Mouse (Mus musculus) G1E (cell line): Measurements from ENCODE around the gene Mtg2. TPM values are rescaled to one million over a fixed set of nuclear protein-coding genes. Genes with fewer than 3 reads are reported as not detected.

Experiments used
- ATAC-seq: 2 replicates; pipeline ENCODE4 v1.8.0; 2016; ENCODE audit warnings: mild to moderate bottlenecking; ENCODE audit not compliant: insufficient number of reproducible peaks, poor library complexity, low FRiP score, severe bottlenecking; ENCODE audit errors: extremely low read depth
- DNase-seq: peaks from one replicate; pipeline ENCODE4 v3.0.0; 2012; ENCODE audit warnings: low spot score
- H3K27me3 ChIP-seq: 2 replicates; pipeline ENCODE4 v1.6.1; 2012; ENCODE audit warnings: mild to moderate bottlenecking, low read length, inconsistent platforms; ENCODE audit not compliant: insufficient read depth
- H3K36me3 ChIP-seq: replicated peaks from 2 replicates; pipeline ENCODE3; 2012; ENCODE audit warnings: mild to moderate bottlenecking, inconsistent platforms
- H3K4me1 ChIP-seq: 2 replicates; pipeline ENCODE4 v1.6.1; 2012; ENCODE audit warnings: low read depth, low read length, inconsistent platforms, mixed read lengths; ENCODE audit not compliant: insufficient read depth
- H3K4me3 ChIP-seq: 2 replicates; pipeline ENCODE4 v1.5.1; 2012; ENCODE audit warnings: low read depth, mild to moderate bottlenecking, inconsistent platforms, low read length, moderate library complexity, mixed read lengths
- H3K9me3 ChIP-seq: replicated peaks from 2 replicates; pipeline ENCODE4 v1.6.1; 2012; ENCODE audit warnings: inconsistent platforms
- CTCF ChIP-seq: IDR thresholded peaks from 2 replicates; pipeline ENCODE4 v1.5.1; 2012; ENCODE audit warnings: low read depth, low read length, inconsistent platforms, mixed read lengths
- GATA1 ChIP-seq: IDR thresholded peaks from 2 replicates; pipeline ENCODE4 v1.6.1; 2012; ENCODE audit warnings: borderline replicate concordance, low read length, inconsistent platforms, mixed read lengths
- GATA2 ChIP-seq: IDR thresholded peaks from 2 replicates; pipeline ENCODE4 v1.6.1; 2012; ENCODE audit warnings: low read depth, low read length, inconsistent platforms, borderline replicate concordance
- POLR2AphosphoS5 ChIP-seq: IDR thresholded peaks from 2 replicates; pipeline ENCODE4 v1.6.1; 2012; ENCODE audit warnings: low read depth, low read length, inconsistent platforms; ENCODE audit not compliant: insufficient replicate concordance
- TAL1 ChIP-seq: conservative IDR thresholded peaks from 2 replicates; pipeline ENCODE4 v1.6.1; 2012; ENCODE audit warnings: low read depth, low read length, inconsistent platforms, mixed read lengths
- polyA plus RNA-seq: library from polyadenylated mRNA; stranded (reverse); fragments of >175 nt; gene quantifications from 2 replicates; pipeline ENCODE4 v1.2.3, GENCODE M21; 2012
- total RNA-seq, 2 experiments: library from RNA; stranded (forward) in 1 of 2; stranded (reverse) in 1 of 2; fragments of 200-1000 nt in 1 of 2; fragments of >200 nt in 1 of 2; fragmentation: Nextera tagmentation in 1 of 2; gene quantifications; 2 replicates each; pipeline ENCODE4 v1.2.3; 2014 to 2017

Mtg2 gene
- total and polyA plus RNA-seq, 3 experiments: 12.3 to 21.7 (median 12.9) TPM

DNA sequence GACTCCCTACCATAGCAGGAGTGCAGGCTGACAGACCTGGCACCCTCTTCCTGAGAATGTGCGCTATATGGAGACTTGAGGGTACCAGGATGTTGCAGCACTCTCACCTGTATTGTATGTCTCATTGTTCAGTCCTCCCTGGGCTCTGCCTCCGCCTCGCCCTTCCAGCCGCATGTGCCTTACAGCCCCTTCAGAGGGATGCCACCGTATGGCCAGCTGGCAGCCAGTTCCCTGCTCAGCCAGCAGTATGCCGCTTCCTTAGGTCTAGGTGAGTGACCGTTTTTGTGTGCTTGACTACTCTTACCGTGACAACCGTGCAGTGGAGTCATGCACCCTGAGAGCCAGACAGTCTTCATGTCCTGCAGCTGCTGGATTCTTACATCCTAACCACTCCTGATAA lies 42.6 kb upstream of the Mtg2 start:
- Histone ChIP-seq H3K36me3 (peaks cover 65% of the 10 kb centered on the region), H3K4me1 (peaks cover 51% of the 10 kb centered on the region), H3K27me3 (peaks cover 8% of the 10 kb centered on the region), H3K9me3 (no peaks in the 10 kb centered on the region), H3K4me3 (peak overlapping the region; percentile 37; the same call in 1 of the 2 replicates)
- no peak for DNase-seq
- no peak for ATAC-seq
- TF ChIP-seq GATA2 (no peak), TAL1 (no peak), POLR2AphosphoS5 (no peak), CTCF (no peak)

DNA sequence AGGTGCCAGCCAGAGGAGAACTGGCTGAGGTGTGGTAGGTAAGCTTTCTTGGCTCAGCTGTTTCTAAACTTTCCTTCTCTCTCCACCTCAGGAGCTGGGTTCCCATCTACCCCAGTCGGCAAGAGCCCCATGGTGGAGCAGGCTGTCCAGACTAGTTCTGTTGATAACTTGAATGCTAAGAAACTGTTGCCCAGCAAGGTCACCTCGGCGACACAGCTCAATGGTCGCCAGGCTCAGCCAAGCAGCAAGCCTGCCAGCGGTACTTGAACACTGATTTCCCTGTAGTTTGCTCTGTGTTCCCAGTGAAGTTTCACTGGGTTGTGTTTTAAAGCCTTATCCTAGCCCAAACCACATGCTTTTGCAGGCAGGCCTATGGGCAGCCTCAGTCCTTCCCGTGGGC lies 39.1 kb upstream of the Mtg2 start:
- DNase-seq: no peak
- Histone ChIP-seq H3K4me3 (no peak overlapping the region), H3K4me1 (peaks cover 36% of the 10 kb centered on the region)

GRCm38 (mm10) chr2:180032925-180033324 lies 37.5 kb upstream of the Mtg2 start:
- peaks cover 25% of the 10 kb centered on the region for H3K4me1 ChIP-seq
- no peak overlapping the region for H3K4me3 ChIP-seq
- no peaks in the 10 kb centered on the region for H3K9me3 ChIP-seq
- no peaks in the 10 kb centered on the region for H3K27me3 ChIP-seq
- DNase-seq (no peak), ATAC-seq (no peak)
- TF ChIP-seq GATA2 (no peak), TAL1 (no peak), CTCF (no peak), POLR2AphosphoS5 (no peak), GATA1 (no peak)
- peaks cover 100% of the 10 kb centered on the region for H3K36me3 ChIP-seq

More for the DNA sequence above, 39.1 kb upstream of the Mtg2 start:
- Histone ChIP-seq H3K27me3 (no peaks in the 10 kb centered on the region), H3K9me3 (no peaks in the 10 kb centered on the region), H3K36me3 (peaks cover 100% of the 10 kb centered on the region)
- ATAC-seq: no peak
- TF ChIP-seq POLR2AphosphoS5 (no peak), GATA2 (no peak), GATA1 (no peak), CTCF (no peak), TAL1 (no peak)

DNA sequence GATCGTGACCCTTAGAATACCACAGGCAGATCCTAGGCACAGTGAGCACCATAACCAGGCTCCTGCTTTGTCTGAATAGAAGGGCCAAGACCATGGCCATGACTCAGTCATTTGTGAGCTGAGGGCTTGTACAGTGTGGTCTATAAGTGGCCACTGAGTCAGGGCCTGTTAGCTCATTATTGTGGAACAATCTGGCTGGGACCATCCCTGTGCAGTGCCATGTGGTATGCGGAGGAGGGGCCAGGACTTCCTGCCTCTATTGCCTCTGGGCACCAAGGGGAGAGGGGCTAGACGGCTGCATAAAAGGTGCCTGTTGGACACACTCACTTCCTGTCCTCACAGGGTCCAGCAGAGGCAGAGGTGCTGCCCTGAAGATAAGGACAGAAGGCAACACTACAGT lies 36.4 kb upstream of the Mtg2 start:
- no peak overlapping the region for H3K4me3 ChIP-seq
- peaks cover 100% of the 10 kb centered on the region for H3K36me3 ChIP-seq
- ATAC-seq: no peak
- TF ChIP-seq GATA2 (no peak), TAL1 (no peak), CTCF (no peak), GATA1 (no peak), POLR2AphosphoS5 (no peak)
- no peaks in the 10 kb centered on the region for H3K27me3 ChIP-seq
- DNase-seq: no peak
- H3K4me1 ChIP-seq: peaks cover 23% of the 10 kb centered on the region
- H3K9me3 ChIP-seq: no peaks in the 10 kb centered on the region

DNA sequence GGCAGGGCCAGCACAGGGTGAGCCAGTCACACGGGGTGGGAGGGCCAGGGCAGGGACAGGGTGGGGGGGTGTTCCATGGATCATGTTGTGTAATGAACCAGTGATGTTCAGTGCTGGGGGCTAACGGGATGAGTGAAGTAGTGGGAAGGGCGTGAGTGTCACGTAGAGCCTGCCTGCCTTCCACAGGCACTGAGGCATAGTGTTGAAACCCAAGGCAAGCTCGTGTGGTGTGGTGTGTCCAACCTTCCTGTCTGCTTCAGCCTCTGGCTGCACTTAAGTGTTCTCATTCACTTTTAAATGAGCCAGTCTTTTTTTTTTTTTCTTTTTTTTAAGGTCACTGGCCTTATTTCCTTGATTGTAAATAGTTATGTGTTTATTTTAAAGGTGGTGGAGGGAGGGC lies 35.6 kb upstream of the Mtg2 start:
- Histone ChIP-seq H3K36me3 (peaks cover 100% of the 10 kb centered on the region), H3K9me3 (no peaks in the 10 kb centered on the region), H3K4me3 (no peak overlapping the region), H3K27me3 (no peaks in the 10 kb centered on the region), H3K4me1 (peaks cover 23% of the 10 kb centered on the region)
- ATAC-seq: no peak
- no peak for DNase-seq
- no peak for TF ChIP-seq GATA2
- no peak for TF ChIP-seq POLR2AphosphoS5

DNA sequence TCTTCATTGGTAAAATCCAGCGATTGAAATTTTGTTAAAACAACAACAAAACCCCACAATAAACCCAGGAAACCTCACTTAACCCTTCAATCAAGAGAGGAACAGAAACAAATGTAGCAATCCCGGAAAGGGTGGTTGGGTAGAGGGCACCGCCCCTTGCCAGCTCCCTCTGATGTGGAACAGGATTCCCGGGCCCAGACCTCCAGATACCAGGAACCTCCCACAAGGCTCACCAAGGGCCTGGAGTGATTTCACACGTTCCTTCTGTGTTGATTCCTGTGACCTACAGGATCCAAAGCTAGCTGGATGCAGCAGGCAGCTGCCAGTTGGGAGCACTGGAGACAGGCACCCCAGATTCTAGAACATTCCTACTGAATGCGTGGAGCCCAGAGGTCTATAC lies 30.0 kb upstream of the Mtg2 start:
- peaks cover 8% of the 10 kb centered on the region; the same call in 1 of the 2 replicates for H3K27me3 ChIP-seq
- TF ChIP-seq POLR2AphosphoS5 (no peak), GATA1 (no peak), TAL1 (no peak), GATA2 (no peak)
- DNase-seq (no peak), ATAC-seq (no peak)
- H3K4me1 ChIP-seq: peaks cover 48% of the 10 kb centered on the region
- H3K36me3 ChIP-seq: peaks cover 68% of the 10 kb centered on the region
- H3K9me3 ChIP-seq: no peaks in the 10 kb centered on the region
- H3K4me3 ChIP-seq: peak overlapping the region; percentile 95; the same call in 1 of the 2 replicates

GRCm38 (mm10) chr2:180041577-180042255 lies 28.7 kb upstream of the Mtg2 start:
- H3K9me3 ChIP-seq: no peaks in the 10 kb centered on the region
- TF ChIP-seq GATA2 (no peak), TAL1 (no peak), CTCF (no peak), GATA1 (no peak), POLR2AphosphoS5 (no peak)
- H3K4me1 ChIP-seq: peaks cover 50% of the 10 kb centered on the region
- H3K27me3 ChIP-seq: peaks cover 8% of the 10 kb centered on the region; the same call in 1 of the 2 replicates
- H3K4me3 ChIP-seq: peak overlapping the region; percentile 95
- DNase-seq (peak; percentile 60), ATAC-seq (no peak)
- H3K36me3 ChIP-seq: peaks cover 64% of the 10 kb centered on the region
